Mouse (Mus musculus) ES-E14 (cell line): ENCODE data around the gene Dhx16. TPM values are rescaled to one million over a fixed set of nuclear protein-coding genes. Genes with fewer than 3 reads are reported as not detected.
"Not testable (repeated sequence)": the region's sequence is repeated elsewhere in the genome, so short reads cannot be mapped to it uniquely, and the experiment has no call there.

Experiments
- DNase-seq: peaks from one replicate; pipeline ENCODE4 v3.0.0-alpha.2; 2013; ENCODE audit warnings: low read depth, low spot score
- H3K27ac ChIP-seq: 2 replicates; pipeline ENCODE4 v1.5.1; 2012; ENCODE audit warnings: low read depth, mild to moderate bottlenecking, low read length, moderate library complexity, mixed read lengths; ENCODE audit not compliant: poor library complexity, insufficient read depth, severe bottlenecking
- H3K36me3 ChIP-seq: 2 replicates; pipeline ENCODE4 v1.6.1; 2012; ENCODE audit warnings: mild to moderate bottlenecking, low read length, moderate library complexity, mixed read lengths; ENCODE audit not compliant: control insufficient read depth, poor library complexity, insufficient read depth, severe bottlenecking
- H3K4me1 ChIP-seq, 2 experiments: fragments of 150-350 bp in 1 of 2; sonication (generic) in 1 of 2; 2 replicates each; pipeline ENCODE4 v1.6.1; 2012; ENCODE audit warnings: low read length in 2 of 2, mild to moderate bottlenecking in 1 of 2, mixed read lengths in 1 of 2; ENCODE audit not compliant: control insufficient read depth in 2 of 2, insufficient read depth in 2 of 2, poor library complexity in 1 of 2
- H3K4me3 ChIP-seq, 2 experiments: fragments of 150-350 bp in 1 of 2; sonication (generic) in 1 of 2; 2 replicates each; pipeline ENCODE4 v1.5.1; 2012; ENCODE audit warnings: low read length in 2 of 2, low read depth in 1 of 2, mild to moderate bottlenecking in 1 of 2, mixed read lengths in 1 of 2; ENCODE audit not compliant: insufficient read depth in 1 of 2, poor library complexity in 1 of 2, severe bottlenecking in 1 of 2
- H3K9ac ChIP-seq: 2 replicates; pipeline ENCODE4 v1.6.1; 2012; ENCODE audit warnings: low read depth, mild to moderate bottlenecking, low read length, mixed read lengths; ENCODE audit not compliant: poor library complexity, insufficient read depth, severe bottlenecking
- H3K9me3 ChIP-seq: fragments of 150-350 bp; sonication (generic); 2 replicates; pipeline ENCODE4 v1.6.1; 2012; ENCODE audit warnings: low read depth, mild to moderate bottlenecking, low read length; ENCODE audit not compliant: control insufficient read depth, insufficient read depth
- CHD2 ChIP-seq: IDR thresholded peaks from 2 replicates; pipeline ENCODE4 v1.6.1; 2014; ENCODE audit warnings: mild to moderate bottlenecking, low read depth, low read length, inconsistent platforms
- HCFC1 ChIP-seq: IDR thresholded peaks from 2 replicates; pipeline ENCODE4 v1.6.1; 2012; ENCODE audit warnings: low read length, inconsistent platforms, borderline replicate concordance; ENCODE audit not compliant: insufficient read depth
- MAFK ChIP-seq: IDR thresholded peaks from 2 replicates; pipeline ENCODE4 v1.6.1; 2014; ENCODE audit warnings: mild to moderate bottlenecking, low read depth, low read length, inconsistent platforms; ENCODE audit not compliant: insufficient read depth
- ZC3H11A ChIP-seq: IDR thresholded peaks from 2 replicates; pipeline ENCODE4 v1.6.1; 2012; ENCODE audit warnings: low read depth, mild to moderate bottlenecking, inconsistent platforms, low read length, borderline replicate concordance
- ZNF384 ChIP-seq: IDR thresholded peaks from 2 replicates; pipeline ENCODE4 v1.6.1; 2012; ENCODE audit warnings: low read depth, low read length, inconsistent platforms
- in situ Hi-C, 2 experiments: fragments of 600-800 bp; cut with MboI; formaldehyde crosslinking; loops; one replicate each; pipeline ENCODE4 v1.15.1; 2025; ENCODE audit warnings: low sequenced_read_pairs in 2 of 2, inconsistent platforms in 1 of 2; ENCODE audit not compliant: unreplicated experiment in 2 of 2
- total RNA-seq: library from RNA; depleted of rRNA; stranded (reverse); fragments of 300-350 nt; gene quantifications from 2 replicates; pipeline ENCODE4 v1.2.3, GENCODE M21; 2012

Gene Dhx16
- total RNA-seq, 1 experiment: 202 TPM

DNA sequence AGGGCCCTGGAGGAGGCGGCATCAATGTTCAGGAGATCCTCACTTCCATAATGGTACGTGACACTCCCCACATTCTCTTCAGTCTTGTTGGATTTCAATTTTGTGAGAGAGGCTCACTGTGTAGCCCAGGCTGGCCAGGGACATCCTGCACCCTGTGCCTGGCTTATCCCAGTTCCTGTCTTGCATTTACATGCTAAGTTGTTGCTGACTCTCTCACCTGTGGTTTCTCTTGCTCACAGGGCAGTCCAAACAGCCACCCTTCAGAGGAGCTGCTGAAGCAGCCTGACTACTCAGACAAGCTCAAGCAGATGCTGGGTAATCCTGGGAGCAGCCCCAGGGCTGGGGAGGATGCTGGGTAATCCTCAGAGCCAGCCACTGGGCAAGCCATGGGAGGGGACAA, 49.9 kb downstream of the Dhx16 start:
- TF ChIP-seq HCFC1 (no peak), MAFK (no peak), CHD2 (no peak), ZC3H11A (no peak), ZNF384 (no peak)
- Histone ChIP-seq H3K27ac (no peak overlapping the region), H3K4me3 (no peak overlapping the region), H3K36me3 (peaks cover 56% of the 10 kb centered on the region), H3K9ac (no peak overlapping the region), H3K4me1 (no peaks in the 10 kb centered on the region; a peak in 1 of 4 replicates), H3K9me3 (no peaks in the 10 kb centered on the region)
- DNase-seq: no peak
- in situ Hi-C loops: no loop called here

DNA sequence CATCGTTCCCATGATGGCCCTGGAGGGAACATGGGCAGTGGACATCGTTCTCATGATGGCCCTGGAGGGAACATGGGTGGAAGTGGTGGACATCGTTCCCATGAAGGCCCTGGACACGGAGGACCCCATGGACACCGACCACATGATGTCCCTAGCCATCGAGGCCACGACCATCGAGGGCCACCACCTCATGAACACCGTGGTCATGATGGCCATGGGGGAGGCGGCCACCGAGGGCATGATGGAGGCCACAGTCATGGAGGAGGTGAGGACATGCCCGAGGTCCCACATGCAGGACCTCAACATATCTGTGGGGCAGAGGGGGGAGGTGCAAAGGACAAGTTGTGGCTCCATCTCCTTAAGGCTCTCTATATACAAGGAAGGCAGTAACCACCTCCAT, 51.0 kb downstream of the Dhx16 start:
- H3K36me3 ChIP-seq: peaks cover 49% of the 10 kb centered on the region
- no peak overlapping the region for H3K27ac ChIP-seq
- DNase-seq: no peak
- no peak overlapping the region for H3K4me3 ChIP-seq
- no peaks in the 10 kb centered on the region for H3K9me3 ChIP-seq
- no peak overlapping the region for H3K9ac ChIP-seq
- no peak for TF ChIP-seq ZNF384
- no peak for TF ChIP-seq CHD2
- TF ChIP-seq MAFK: no peak
- no peak for TF ChIP-seq ZC3H11A
- no peak for TF ChIP-seq HCFC1
- in situ Hi-C loops: no loop called here
- H3K4me1 ChIP-seq: no peaks in the 10 kb centered on the region; a peak in 1 of 4 replicates

DNA sequence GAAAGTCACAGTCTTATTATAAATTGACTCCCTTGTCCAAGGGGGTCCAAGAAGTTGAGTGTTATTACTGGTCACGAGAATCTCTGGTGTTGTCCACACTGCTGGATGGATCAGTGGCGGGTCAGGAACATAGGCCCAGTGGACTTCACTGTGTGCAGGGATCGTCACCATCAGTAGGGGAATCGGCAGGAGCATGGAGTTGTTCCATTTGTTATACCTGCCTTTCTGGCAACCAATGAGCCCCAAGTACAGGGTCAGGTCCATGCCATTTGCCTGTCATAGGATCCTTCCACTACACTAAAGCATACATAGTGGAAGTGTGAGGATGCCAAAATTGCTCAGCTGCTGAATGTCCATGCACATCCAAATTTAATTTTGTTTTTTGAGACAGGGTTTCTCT, 53.0 kb downstream of the Dhx16 start:
- no peak overlapping the region for H3K9ac ChIP-seq
- TF ChIP-seq ZNF384 (no peak), ZC3H11A (no peak), MAFK (no peak)
- no peak for DNase-seq
- H3K27ac ChIP-seq: no peak overlapping the region
- H3K4me1 ChIP-seq: no peaks in the 10 kb centered on the region
- no peaks in the 10 kb centered on the region for H3K9me3 ChIP-seq
- H3K36me3 ChIP-seq: peaks cover 36% of the 10 kb centered on the region
- in situ Hi-C loops: no loop called here
- no peak overlapping the region for H3K4me3 ChIP-seq

DNA sequence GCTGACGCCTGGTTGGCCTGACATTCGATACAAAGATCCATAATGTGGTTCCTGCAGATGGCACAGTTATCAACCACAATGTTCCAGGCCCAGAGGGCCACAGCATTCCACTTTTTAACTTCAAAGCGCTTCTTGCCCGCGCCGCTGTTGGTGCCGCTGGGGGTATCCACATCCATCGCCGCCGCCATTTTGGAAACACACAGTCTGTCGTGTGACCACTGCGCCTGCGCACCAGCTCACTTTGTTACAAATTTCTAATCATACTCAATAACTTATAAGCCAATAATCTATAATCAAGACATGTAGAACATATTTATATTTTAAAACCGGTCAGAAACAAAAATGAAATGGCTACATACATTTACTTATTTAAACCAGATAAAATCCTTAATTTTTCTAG, 56.1 kb downstream of the Dhx16 start:
- H3K9ac ChIP-seq: peak overlapping the region; percentile 85
- H3K36me3 ChIP-seq, H3K9me3 ChIP-seq, in situ Hi-C loops, H3K4me1 ChIP-seq, DNase-seq: not testable (repeated sequence)
- peak overlapping the region; percentile 85 for H3K27ac ChIP-seq
- peak overlapping the region; percentile 51 to 76 for H3K4me3 ChIP-seq

DNA sequence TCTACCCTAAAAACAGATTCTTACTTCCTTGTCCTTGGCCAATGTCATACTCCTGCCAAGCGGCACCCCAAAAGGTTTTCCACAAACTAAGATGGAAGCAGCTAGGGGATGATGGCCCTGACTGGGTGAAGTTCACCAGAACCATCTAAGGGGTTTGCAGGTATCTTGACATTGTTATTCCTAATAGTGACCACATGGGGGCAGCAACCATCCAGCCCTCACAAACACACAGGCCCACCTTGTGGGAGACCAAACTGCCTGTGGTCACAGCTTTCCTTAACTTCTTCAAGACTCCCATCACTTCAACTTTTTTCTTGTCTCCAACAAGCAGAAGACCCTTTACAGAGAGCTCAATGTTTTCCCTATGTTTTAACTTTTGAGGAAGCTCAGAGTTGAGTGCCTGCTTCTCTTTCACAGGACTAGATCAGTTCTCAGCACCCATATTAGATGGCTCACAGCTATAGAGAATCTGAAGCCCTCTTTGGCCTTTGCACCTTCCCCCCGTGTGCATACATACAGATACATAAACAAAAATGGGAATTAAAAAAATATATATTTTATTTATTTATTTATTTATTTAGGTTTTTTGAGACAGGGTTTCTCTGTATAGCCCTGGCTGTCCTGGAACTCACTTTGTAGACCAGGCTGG, 58.2 kb downstream of the Dhx16 start:
- in situ Hi-C loops: no loop called here
- Histone ChIP-seq H3K9me3 (no peaks in the 10 kb centered on the region), H3K36me3 (no peaks in the 10 kb centered on the region), H3K4me1 (peaks cover 0 to 2% of the 10 kb centered on the region in 2 experiments; a peak in 2 of 4 replicates), H3K4me3 (no peak overlapping the region), H3K27ac (no peak overlapping the region), H3K9ac (no peak overlapping the region)
- peak; percentile 79 for DNase-seq
- peak; percentile 81; the same call in 1 of the 2 replicates for TF ChIP-seq ZC3H11A
- TF ChIP-seq HCFC1: no peak
